Mouse (Mus musculus) heart, postnatal 10 days (tissue): Measurements from ENCODE around the gene 4930426L09Rik. TPM values are rescaled to one million over a fixed set of nuclear protein-coding genes. Genes with fewer than 3 reads are reported as not detected.

Experiments
- DNase-seq, 2 experiments: peaks; one replicate each; pipeline ENCODE4 v3.0.0; 2021
- intact Hi-C: fragments of 180-260 bp; cut with DNase I; formaldehyde crosslinking; loops from one replicate; pipeline ENCODE4 v1.15.1; 2025
- total RNA-seq, 2 experiments: library from RNA; stranded (reverse); gene quantifications; 2 replicates each; pipeline ENCODE4 v1.2.3; 2021

Gene 4930426L09Rik
- total RNA-seq, 2 experiments from 2014 or later = 0.22 to 0.53 TPM

- no peak for DNase-seq
- intact Hi-C loops = no loop called here
Measured at GRCm38 (mm10) chr2:18969066-18969681, 29.0 kb upstream of the 4930426L09Rik start.

- intact Hi-C loops = no loop called here
- no peak for DNase-seq
Measured at GRCm38 (mm10) chr2:18970461-18970860, 27.7 kb upstream of the 4930426L09Rik start.

GRCm38 (mm10) chr2:18971564-18971963 lies 26.6 kb upstream of the 4930426L09Rik start:
- intact Hi-C loops = no loop called here

GRCm38 (mm10) chr2:18974882-18975645 lies 23.1 kb upstream of the 4930426L09Rik start:
- intact Hi-C loops = no loop called here

More at GRCm38 (mm10) chr2:18971564-18971963, 26.6 kb upstream of the 4930426L09Rik start:
- DNase-seq = no peak

DNA sequence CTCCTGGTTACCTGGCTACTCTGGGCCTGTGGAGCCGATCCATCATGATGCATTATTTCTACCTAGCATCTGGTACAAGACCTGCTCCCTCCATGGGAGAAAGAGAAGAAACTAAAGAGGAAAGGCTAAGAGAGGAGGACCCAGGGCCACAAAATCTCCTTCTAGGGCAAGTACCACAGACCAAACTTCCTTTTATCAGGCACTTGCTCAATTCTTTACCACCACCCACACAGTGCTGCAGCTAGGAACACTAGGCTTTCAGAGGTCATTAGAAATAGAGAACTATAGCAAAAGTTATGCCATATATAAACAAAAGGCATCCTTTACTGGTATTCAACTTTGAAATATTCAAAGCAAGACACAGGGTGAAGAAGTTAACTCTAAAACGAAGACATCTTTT lies 22.0 kb upstream of the 4930426L09Rik start:
- DNase-seq = no peak
- intact Hi-C loops = no loop called here

More at GRCm38 (mm10) chr2:18974882-18975645, 23.1 kb upstream of the 4930426L09Rik start:
- no peak for DNase-seq

DNA sequence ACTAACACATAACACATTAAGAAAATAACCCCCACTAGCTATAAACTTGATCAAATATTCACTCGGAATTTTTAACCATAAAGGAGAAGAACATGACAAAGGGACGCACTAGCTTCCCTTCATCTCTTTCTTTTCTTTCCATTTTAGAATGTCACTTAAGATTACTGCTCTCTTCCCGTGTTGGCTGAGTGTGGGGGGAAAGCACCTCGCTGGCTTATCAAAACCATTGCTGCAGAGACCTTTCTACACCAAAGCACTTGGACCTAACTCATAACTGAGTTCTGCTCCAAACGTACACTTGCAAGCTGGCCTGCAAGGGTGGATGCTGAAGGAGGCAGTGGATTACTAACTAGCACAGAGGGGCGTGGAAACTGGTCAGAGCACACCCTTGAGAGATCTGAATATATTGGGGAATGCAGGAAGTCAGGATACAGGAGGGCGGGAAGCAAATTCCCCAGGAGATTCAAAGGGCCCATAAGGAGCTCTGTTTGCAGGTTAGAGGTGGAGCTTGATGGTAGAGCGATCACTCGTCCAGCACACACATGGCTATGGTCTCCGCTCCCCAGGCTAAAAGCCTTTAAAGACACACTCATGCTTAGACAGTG lies 20.8 kb upstream of the 4930426L09Rik start:
- no peak for DNase-seq
- intact Hi-C loops = no loop called here

GRCm38 (mm10) chr2:18979046-18979445 lies 19.1 kb upstream of the 4930426L09Rik start:
- no peak for DNase-seq
- intact Hi-C loops = no loop called here

DNA sequence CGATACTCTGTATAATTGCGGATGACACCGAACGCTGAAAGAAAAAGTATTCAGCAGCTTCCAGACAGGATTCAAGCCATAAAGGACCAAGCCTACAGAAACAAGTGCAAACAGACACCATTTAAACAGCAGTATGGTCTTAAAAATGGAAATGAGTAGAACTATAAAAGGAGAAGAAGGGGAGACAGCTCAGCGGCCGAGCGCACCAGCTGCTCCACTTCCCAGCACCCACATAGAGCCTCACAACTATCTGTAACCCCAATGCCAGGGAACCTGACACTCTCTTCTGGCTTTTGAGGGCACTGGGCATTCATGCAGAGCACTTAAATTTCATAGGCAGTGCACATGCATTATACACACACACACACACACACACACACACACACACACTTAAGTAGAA lies 18.5 kb upstream of the 4930426L09Rik start:
- intact Hi-C loops = no loop called here

DNA sequence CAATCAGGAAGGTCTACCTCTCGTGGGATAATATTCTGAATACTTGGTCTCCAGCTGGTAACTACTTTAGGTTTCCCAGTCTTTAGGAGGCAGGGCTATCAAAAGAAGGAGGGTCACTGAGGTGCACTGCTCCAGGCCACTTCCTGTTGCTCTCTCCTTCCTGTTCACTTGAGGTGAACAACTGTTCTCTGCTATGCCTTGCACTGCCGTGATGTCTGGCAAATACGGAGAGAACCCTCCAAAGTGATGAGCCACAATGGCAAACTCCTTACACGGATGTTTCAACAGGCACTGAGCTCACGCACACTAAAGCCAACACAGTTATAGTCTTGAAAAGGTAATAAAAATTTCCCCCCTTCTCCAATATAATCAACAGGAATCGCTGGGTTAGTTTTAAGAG lies 15.6 kb upstream of the 4930426L09Rik start:
- intact Hi-C loops = no loop called here
- DNase-seq = no peak

More for the DNA sequence above, 18.5 kb upstream of the 4930426L09Rik start:
- DNase-seq = no peak

GRCm38 (mm10) chr2:18983546-18983945 lies 14.6 kb upstream of the 4930426L09Rik start:
- intact Hi-C loops = no loop called here
- DNase-seq = no peak

- peak in 1 of 2 experiments; percentile 19 for DNase-seq
- intact Hi-C loops = no loop called here
Measured at GRCm38 (mm10) chr2:18984095-18984847, 13.9 kb upstream of the 4930426L09Rik start.

DNA sequence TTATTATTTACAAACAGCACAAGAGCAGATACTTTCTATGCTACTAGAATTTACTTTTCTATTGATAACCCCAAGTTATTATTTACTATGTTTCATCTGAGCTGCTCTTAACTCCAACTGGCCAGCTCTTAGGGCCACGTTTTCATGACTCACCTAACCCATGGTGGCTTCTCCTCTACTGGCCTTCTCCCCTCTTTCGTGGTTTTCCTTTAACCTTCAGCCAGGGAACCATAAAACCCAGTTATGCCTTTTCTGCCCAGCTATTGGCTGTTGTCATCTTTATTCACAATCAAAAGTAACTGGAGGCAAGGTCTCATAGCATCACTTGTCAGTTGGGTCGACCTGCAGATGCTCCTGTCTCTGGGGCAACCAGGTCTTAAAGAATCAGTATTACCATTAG lies 12.6 kb upstream of the 4930426L09Rik start:
- no peak for DNase-seq
- intact Hi-C loops = no loop called here

DNA sequence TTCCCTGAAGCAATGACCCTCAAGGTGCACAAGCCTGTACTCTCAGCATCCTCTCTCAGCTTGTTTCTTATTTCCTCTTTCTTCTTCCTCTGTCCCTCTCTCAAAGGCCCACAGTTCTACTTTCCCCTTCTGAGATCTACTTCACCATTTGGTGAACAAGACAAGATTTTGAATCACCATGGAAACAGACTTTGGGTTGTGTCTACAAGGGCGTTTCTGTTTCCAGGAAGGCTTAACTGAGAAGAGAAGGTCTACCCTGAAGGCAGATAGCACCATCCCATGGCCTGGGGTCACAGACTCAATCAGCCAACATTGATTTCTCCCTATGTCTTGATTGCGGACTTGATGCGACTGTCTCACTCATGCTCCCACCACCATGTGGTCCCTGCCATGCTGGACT lies 9.3 kb upstream of the 4930426L09Rik start:
- intact Hi-C loops = no loop called here
- DNase-seq = no peak

- no peak for DNase-seq
- intact Hi-C loops = no loop called here
Measured at GRCm38 (mm10) chr2:18992512-18993510, 5.3 kb upstream of the 4930426L09Rik start.

DNA sequence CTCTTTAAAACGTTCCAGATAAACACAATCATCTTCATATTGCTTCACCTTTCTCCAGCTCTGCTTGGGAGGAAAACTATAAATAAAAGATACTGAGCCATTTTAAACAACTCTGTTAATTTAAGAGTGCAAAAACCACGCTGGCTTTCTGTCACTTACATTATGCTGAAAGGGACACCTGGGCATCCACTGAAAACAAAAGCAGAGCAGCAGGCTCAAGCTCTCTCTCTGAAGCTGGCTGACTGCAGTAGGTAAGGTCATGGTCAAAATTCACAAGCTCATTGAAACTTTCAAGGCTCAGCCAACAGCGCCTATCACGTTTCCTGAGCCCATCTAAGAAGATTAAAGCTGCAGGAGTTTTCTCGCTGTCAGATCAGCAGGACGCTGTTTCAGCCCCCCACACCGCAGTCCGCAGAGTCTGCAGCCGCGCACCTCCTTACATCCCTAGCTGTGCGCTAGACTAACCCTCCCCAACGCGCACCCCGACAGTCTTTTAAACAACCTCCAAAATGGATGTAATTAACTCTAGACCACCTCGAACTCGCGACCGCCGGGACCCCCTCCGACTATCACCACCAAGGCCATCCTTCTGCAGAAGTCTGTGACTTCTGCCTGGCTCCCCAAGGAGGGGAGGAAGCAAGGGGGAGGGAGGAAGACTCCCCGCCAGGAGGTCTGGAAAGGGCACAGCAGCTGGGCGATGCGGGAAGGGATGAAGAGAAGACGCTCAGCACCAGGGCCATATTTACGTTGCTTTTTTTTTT lies 1.5 kb upstream of the 4930426L09Rik start:
- intact Hi-C loops = loop anchor here (5.0 kb wide), 4 partner anchors 44 to 409 kb away; no protein-coding TSS in a partner anchor
- DNase-seq = peak; percentile 34 to 36

GRCm38 (mm10) chr2:18997387-18997971 lies 664 bp upstream of the 4930426L09Rik start:
- intact Hi-C loops = loop anchor here (5.0 kb wide), 4 partner anchors 45 to 410 kb away; no protein-coding TSS in a partner anchor

DNA sequence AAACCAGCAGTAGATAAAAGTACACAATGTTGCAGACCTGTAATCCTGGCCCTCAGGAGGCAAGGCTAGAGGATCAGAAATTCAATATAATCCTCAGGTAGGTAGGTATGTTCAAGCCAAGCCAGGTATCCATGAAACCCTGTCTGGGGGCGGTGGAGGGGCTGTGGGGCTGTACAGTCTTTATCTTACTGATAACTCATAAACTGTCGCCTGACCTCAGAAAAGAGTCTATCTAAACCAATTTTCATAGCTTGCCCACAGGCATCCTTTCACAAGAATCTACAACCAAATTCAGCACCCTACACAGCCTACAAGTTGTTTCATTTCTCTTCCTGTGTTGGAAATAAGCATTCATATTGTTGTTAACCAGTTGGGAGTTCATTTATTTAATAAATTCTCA lies 1.3 kb downstream of the 4930426L09Rik start:
- intact Hi-C loops = loop anchor here (5.0 kb wide), 4 partner anchors 47 to 412 kb away; no protein-coding TSS in a partner anchor
- no peak for DNase-seq

More at GRCm38 (mm10) chr2:18997387-18997971, 664 bp upstream of the 4930426L09Rik start:
- DNase-seq = peak in 1 of 2 experiments; percentile 71

GRCm38 (mm10) chr2:19004801-19005200 lies 6.7 kb downstream of the 4930426L09Rik start:
- peak; percentile 19 to 31 for DNase-seq
- intact Hi-C loops = no loop called here
